Mouse (Mus musculus) heart, embryonic 10.5 days (tissue): Measurements from ENCODE around the gene Tet1. TPM values are rescaled to one million over a fixed set of nuclear protein-coding genes. Genes with fewer than 3 reads are reported as not detected.

ENCODE experiments used
- polyA plus RNA-seq: library from polyadenylated mRNA; unstranded; fragments of >200 nt; fragmentation: Nextera tagmentation; extraction: Ambion mirVana; gene quantifications from 2 replicates; pipeline ENCODE4 v1.2.1, GENCODE M21; 2016

The Tet1 gene
- polyA plus RNA-seq, 1 experiment from 2014 or later, result 30.3 TPM

Other genes starting within 250 kb of the Tet1 start
- 0.83 and 2.2 TPM in 2 replicates for gene Stox1, start 182.9 kb downstream of the Tet1 start, polyA plus RNA-seq
- gene Ccar1, start 116.7 kb downstream of the Tet1 start, polyA plus RNA-seq, result 106 and 127 TPM in 2 replicates
- 11.6 and 12.6 TPM in 2 replicates for gene Slc25a16, start 11.6 kb upstream of the Tet1 start, polyA plus RNA-seq
- gene Dna2, start 38.0 kb upstream of the Tet1 start, polyA plus RNA-seq, result 31.7 and 32.7 TPM in 2 replicates
- gene Rufy2, start 71.2 kb upstream of the Tet1 start, polyA plus RNA-seq, result 14.6 and 17.7 TPM in 2 replicates
- gene Hnrnph3, start 115.2 kb upstream of the Tet1 start, polyA plus RNA-seq, result 83.7 and 115 TPM in 2 replicates
- gene Pbld2, start 115.3 kb upstream of the Tet1 start, polyA plus RNA-seq, result 0.27 and 0.77 TPM in 2 replicates
- 0.42 and 1.7 TPM in 2 replicates for gene Pbld1, start 151.2 kb upstream of the Tet1 start, polyA plus RNA-seq
- not detected in 2 replicates for gene Atoh7, start 190.7 kb upstream of the Tet1 start, polyA plus RNA-seq